Mouse (Mus musculus) erythroblast, adult 5-6 weeks (primary cell): ENCODE data around the gene Gbgt1. TPM values are rescaled to one million over a fixed set of nuclear protein-coding genes. Genes with fewer than 3 reads are reported as not detected.
A peak's percentile ranks its signal among the peaks of the same experiment; 100 is the strongest.

Source experiments
- ATAC-seq: replicated peaks from 2 replicates; pipeline ENCODE4 v1.8.0; 2016; ENCODE audit warnings: moderate number of reproducible peaks, mild to moderate bottlenecking, moderate TSS enrichment, inconsistent platforms; ENCODE audit not compliant: poor library complexity, low FRiP score, severe bottlenecking
- total RNA-seq, 2 experiments: library from RNA; stranded (forward) in 1 of 2; stranded (reverse) in 1 of 2; fragments of 150-400 nt in 1 of 2; fragments of 200-764, 138-1000 nt in 1 of 2; gene quantifications; 2 replicates each; pipeline versions ENCODE4 v1.2.3 to v1.2.4; 2015 to 2017; ENCODE audit warnings: low replicate concordance in 2 of 2

The Gbgt1 gene
- total RNA-seq, 2 experiments from 2014 or later: not detected

DNA sequence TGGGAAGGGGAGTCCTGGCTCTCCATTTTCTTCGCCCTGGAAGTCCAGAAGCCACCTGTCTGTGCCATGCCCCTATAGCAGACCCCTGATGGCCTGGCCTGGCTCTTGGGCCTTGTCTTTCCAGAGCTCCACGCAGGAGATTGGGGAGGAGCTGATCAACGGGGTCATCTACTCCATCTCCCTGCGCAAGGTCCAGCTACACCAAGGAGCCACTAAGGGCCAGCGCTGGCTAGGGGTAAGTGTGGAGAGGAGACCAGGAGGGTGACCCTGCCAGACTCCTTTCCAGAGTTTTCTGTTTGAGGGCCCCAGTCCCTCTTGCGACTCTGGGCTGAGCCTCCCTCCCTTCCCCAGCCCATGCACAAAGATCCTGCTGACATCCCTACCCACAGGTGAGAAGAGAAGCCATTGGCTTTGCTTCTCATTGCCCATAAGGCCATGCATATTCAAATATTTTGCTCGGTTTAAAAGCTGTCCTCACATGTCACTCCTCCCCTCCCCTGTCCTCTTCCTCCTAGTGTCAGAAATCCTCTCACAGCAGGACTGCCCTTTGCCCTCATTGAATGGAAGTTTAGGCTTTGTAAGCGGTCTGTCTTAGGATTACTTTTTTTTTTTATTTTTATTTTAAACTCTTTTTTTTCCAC lies 44.0 kb downstream of the Gbgt1 start:
- no peak for ATAC-seq

GRCm38 (mm10) chr2:28543894-28544293 lies 47.2 kb downstream of the Gbgt1 start:
- ATAC-seq: no peak

DNA sequence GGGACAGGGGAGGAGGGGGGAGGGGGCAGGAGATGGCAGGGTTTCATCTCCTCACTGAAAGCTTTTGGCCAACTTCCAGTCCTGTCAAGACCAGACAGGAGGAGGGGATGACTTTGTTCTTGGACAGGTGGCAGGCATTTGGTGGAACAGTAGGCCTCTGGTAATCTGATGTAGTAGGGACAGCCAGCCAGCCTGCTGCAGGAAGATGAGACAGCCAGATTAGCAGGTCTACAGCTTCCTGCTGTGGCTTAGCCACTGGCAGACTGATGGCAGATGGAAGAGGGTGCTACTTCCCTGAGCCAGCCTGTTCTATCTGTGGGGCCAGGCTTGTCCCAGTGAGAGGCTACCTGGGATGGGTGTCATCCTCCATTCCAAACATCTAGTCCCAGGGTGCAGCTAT lies 49.3 kb downstream of the Gbgt1 start:
- no peak for ATAC-seq

GRCm38 (mm10) chr2:28546560-28546959 lies 49.9 kb downstream of the Gbgt1 start:
- ATAC-seq: no peak

GRCm38 (mm10) chr2:28547237-28548172 lies 50.8 kb downstream of the Gbgt1 start:
- peak; percentile 67 for ATAC-seq

GRCm38 (mm10) chr2:28549157-28549556 lies 52.5 kb downstream of the Gbgt1 start:
- ATAC-seq: no peak

DNA sequence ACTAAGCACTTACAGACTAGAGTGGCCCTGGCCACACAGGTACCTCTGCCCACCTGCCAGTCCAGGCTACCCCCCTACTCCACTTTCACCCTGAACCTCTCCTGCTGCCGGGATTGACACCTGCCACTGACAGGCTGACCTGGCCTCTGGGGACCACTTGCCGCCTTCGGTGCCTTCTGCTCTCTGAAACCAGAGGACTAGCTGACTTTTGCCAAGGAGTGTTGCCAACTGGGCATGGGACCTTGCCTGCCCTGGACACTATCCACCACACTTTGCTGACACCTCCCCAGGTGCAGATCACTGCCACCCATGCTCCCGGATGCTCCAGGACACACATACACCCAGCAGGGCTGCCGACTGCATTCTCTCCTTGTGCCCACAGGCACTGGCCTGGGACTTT lies 55.6 kb downstream of the Gbgt1 start:
- ATAC-seq: no peak

Other genes starting within 250 kb of the Gbgt1 start
- gene Ppp1r26, start 50.1 kb upstream of the Gbgt1 start, total RNA-seq (2015; ENCODE audit: low replicate concordance): not detected in 2 replicates
- 0.28 TPM in 1 of 2 replicates, not detected in the other for gene Ppp1r26, start 50.1 kb upstream of the Gbgt1 start, total RNA-seq (2017; ENCODE audit: low replicate concordance)
- gene 1700007K13Rik, start 30.6 kb upstream of the Gbgt1 start, total RNA-seq (2015; ENCODE audit: low replicate concordance): not detected in 2 replicates
- not detected in 2 replicates for gene 1700007K13Rik, start 30.6 kb upstream of the Gbgt1 start, total RNA-seq (2017; ENCODE audit: low replicate concordance)
- gene Mrps2, start 28.8 kb upstream of the Gbgt1 start, total RNA-seq (2015; ENCODE audit: low replicate concordance): 8.2 and 16.9 TPM in 2 replicates
- gene Mrps2, start 28.8 kb upstream of the Gbgt1 start, total RNA-seq (2017; ENCODE audit: low replicate concordance): 3.2 and 7.5 TPM in 2 replicates
- gene Gm10134, start 9.2 kb downstream of the Gbgt1 start, total RNA-seq (2015; ENCODE audit: low replicate concordance): 5.9 TPM in 1 of 2 replicates, not detected in the other
- not detected in 2 replicates for gene Gm10134, start 9.2 kb downstream of the Gbgt1 start, total RNA-seq (2017; ENCODE audit: low replicate concordance)
- 1.5 TPM in 1 of 2 replicates, not detected in the other for gene Ralgds, start 16.2 kb downstream of the Gbgt1 start, total RNA-seq (2015; ENCODE audit: low replicate concordance)
- 0.28 and 4.2 TPM in 2 replicates for gene Ralgds, start 16.2 kb downstream of the Gbgt1 start, total RNA-seq (2017; ENCODE audit: low replicate concordance)
- not detected in 2 replicates for gene Cel, start 66.5 kb downstream of the Gbgt1 start, total RNA-seq (2015; ENCODE audit: low replicate concordance)
- not detected in 2 replicates for gene Cel, start 66.5 kb downstream of the Gbgt1 start, total RNA-seq (2017; ENCODE audit: low replicate concordance)
- 4.0 and 6.3 TPM in 2 replicates for gene Gtf3c5, start 86.9 kb downstream of the Gbgt1 start, total RNA-seq (2015; ENCODE audit: low replicate concordance)
- gene Gtf3c5, start 86.9 kb downstream of the Gbgt1 start, total RNA-seq (2017; ENCODE audit: low replicate concordance): 2.8 and 2.9 TPM in 2 replicates
- gene Gfi1b, start 125.1 kb downstream of the Gbgt1 start, total RNA-seq (2015; ENCODE audit: low replicate concordance): 45.9 and 46.2 TPM in 2 replicates
- 26.5 and 53.9 TPM in 2 replicates for gene Gfi1b, start 125.1 kb downstream of the Gbgt1 start, total RNA-seq (2017; ENCODE audit: low replicate concordance)
- 26.3 and 27.9 TPM in 2 replicates for gene Tsc1, start 144.3 kb downstream of the Gbgt1 start, total RNA-seq (2015; ENCODE audit: low replicate concordance)
- gene Tsc1, start 144.3 kb downstream of the Gbgt1 start, total RNA-seq (2017; ENCODE audit: low replicate concordance): 31.6 and 53.1 TPM in 2 replicates
- gene Spaca9, start 202.8 kb downstream of the Gbgt1 start, total RNA-seq (2015; ENCODE audit: low replicate concordance): not detected in 2 replicates
- gene Spaca9, start 202.8 kb downstream of the Gbgt1 start, total RNA-seq (2017; ENCODE audit: low replicate concordance): 0.85 TPM in 1 of 2 replicates, not detected in the other
- gene Ak8, start 203.3 kb downstream of the Gbgt1 start, total RNA-seq (2015; ENCODE audit: low replicate concordance): not detected in 2 replicates
- gene Ak8, start 203.3 kb downstream of the Gbgt1 start, total RNA-seq (2017; ENCODE audit: low replicate concordance): not detected in 2 replicates